Mouse (Mus musculus) E14TG2a.4 (cell line): ENCODE results near the gene Mrpl18.
"Not testable (repeated sequence)": the region's sequence is repeated elsewhere in the genome, so short reads cannot be mapped to it uniquely, and the experiment has no call there.

ENCODE experiments used
- H3K27me3 ChIP-seq: 2 replicates; pipeline ENCODE4 v1.6.1; 2014; ENCODE audit warnings: low read length, control low read depth; ENCODE audit not compliant: insufficient read depth
- H3K36me3 ChIP-seq: 2 replicates; pipeline ENCODE4 v1.6.1; 2014; ENCODE audit warnings: low read length, control low read depth; ENCODE audit not compliant: insufficient read depth
- H3K4me1 ChIP-seq: replicated peaks from 2 replicates; pipeline ENCODE4 v1.6.1; 2014; ENCODE audit warnings: low read depth, low read length, control low read depth
- H3K4me3 ChIP-seq: replicated peaks from 2 replicates; pipeline ENCODE4 v1.5.1; 2014; ENCODE audit warnings: mild to moderate bottlenecking, low read length
- H3K9me3 ChIP-seq: 2 replicates; pipeline ENCODE4 v1.6.1; 2014; ENCODE audit warnings: low read length, control low read depth
- CTCF ChIP-seq: conservative IDR thresholded peaks from 2 replicates; pipeline ENCODE4 v1.5.1; 2014; ENCODE audit warnings: low read length
- NANOG ChIP-seq: IDR thresholded peaks from 2 replicates; pipeline ENCODE4 v1.6.1; 2014; ENCODE audit warnings: borderline replicate concordance, low read length, mixed read lengths
- POU5F1 ChIP-seq: IDR thresholded peaks from 2 replicates; pipeline ENCODE4 v1.6.1; 2014; ENCODE audit warnings: low read length, borderline replicate concordance

The Mrpl18 gene

DNA sequence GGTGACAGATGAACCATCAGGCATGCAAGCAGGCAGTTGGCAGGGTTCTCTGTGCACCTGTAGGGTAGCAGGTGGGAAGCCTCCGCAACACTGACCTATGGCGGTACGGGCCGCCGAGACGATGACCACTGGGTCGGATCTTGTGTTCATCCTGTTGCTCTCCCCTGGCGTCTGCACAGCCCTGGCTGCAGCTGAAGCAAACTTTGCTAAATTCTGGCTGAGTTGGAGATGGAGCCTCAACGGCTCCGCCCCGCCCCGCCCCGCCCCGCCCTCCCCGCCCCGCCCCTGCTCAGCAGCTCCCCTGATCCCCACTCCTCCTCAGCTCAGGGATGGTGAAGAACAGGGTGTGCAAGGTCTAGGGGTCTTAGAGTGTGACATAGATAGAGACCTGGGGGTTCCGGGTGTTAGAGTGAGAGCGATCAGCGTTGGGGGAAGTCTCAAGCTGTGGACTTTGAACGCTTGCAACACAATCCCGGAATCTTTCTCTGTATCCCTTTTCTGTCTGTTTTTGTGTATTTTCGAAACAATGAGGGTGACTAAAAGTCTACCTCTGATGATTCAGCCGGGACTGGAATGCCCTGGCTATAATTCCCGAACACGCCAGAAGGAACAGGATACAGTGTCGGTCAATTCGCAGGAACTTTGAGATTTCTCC, 24.1 kb upstream of the Mrpl18 start, which contains the start of gene Acat3:
Gene Acat3, minus strand, starts transcription at position 450 of the 655 bp plus-strand sequence.
- Histone ChIP-seq H3K4me1 (peaks cover 10% of the 10 kb centered on the region; the same call in 1 of the 2 replicates), H3K4me3 (peak within 1 kb of the TSS; percentile 69), H3K9me3 (no peaks in the 10 kb centered on the region), H3K36me3 (peaks cover 32% of the 10 kb centered on the region), H3K27me3 (no peaks in the 10 kb centered on the region)
- TF ChIP-seq POU5F1: no peak
- TF ChIP-seq CTCF: no peak

- H3K4me1 ChIP-seq: peaks cover 10% of the 10 kb centered on the region; the same call in 1 of the 2 replicates
- peaks cover 25% of the 10 kb centered on the region for H3K36me3 ChIP-seq
- peak overlapping the region; percentile 69 for H3K4me3 ChIP-seq
- not testable (repeated sequence) for H3K27me3 ChIP-seq, H3K9me3 ChIP-seq
Measured at GRCm38 (mm10) chr17:12939377-12940148, 23.4 kb upstream of the Mrpl18 start.

GRCm38 (mm10) chr17:12938077-12938476, 21.9 kb upstream of the Mrpl18 start:
- H3K4me3 ChIP-seq: no peak overlapping the region
- TF ChIP-seq POU5F1 (no peak), NANOG (no peak), CTCF (no peak)
- H3K9me3 ChIP-seq: no peaks in the 10 kb centered on the region
- no peaks in the 10 kb centered on the region for H3K27me3 ChIP-seq
- H3K4me1 ChIP-seq: peaks cover 8% of the 10 kb centered on the region; the same call in 1 of the 2 replicates
- H3K36me3 ChIP-seq: peaks cover 12% of the 10 kb centered on the region

DNA sequence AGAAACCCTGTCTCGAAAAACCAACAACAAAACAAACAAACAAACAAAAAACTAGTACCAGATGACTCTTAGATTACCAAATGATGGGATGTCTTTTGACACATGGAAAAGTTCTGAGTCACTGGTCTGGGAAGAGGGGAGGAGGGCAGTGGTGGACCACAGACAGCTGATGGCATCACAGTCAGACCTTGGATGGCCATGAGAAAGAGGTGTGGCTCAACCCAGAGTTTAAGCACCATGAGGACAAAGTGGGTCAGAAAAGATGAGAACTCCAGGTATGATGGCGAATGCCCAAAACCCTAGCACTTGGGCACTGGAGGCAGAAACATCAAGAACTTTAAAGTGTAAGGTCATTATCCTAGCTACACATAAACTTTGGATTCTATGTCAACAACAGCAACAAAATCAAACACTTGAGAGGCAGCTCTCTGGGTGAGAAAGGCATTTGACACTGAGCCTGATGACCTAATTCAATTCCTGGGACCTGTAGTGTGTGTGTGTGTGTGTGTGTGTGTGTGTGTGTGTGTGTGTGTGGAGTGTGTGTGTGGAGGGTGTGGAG, 21.3 kb upstream of the Mrpl18 start:
- no peak overlapping the region for H3K4me3 ChIP-seq
- H3K9me3 ChIP-seq: no peaks in the 10 kb centered on the region
- no peak for TF ChIP-seq POU5F1
- TF ChIP-seq CTCF: no peak
- no peak for TF ChIP-seq NANOG
- no peaks in the 10 kb centered on the region for H3K27me3 ChIP-seq
- peaks cover 8% of the 10 kb centered on the region; the same call in 1 of the 2 replicates for H3K4me1 ChIP-seq
- H3K36me3 ChIP-seq: peaks cover 7% of the 10 kb centered on the region

DNA sequence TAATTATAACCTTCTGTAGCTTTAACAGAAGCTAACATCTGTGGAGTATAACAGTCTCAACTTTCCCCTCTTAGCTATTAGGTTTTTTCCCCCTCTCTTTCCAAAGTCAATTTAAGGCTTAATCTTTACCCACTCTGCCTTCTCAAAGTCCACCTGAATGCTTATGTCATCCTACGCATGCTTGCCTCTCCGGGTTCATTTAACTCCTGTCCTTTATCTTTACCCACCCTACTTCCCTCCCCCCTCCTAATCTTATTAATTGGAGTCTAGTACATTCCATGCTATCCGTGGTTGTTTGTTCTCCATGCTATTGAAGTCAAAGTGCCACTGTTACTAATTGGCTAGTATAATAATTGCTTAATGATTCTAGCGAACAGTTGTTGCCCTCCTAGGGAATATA, 19.6 kb upstream of the Mrpl18 start:
- no peak for TF ChIP-seq NANOG
- TF ChIP-seq POU5F1: no peak
- no peak for TF ChIP-seq CTCF
- no peak overlapping the region for H3K4me3 ChIP-seq
- H3K36me3 ChIP-seq: no peaks in the 10 kb centered on the region
- H3K4me1 ChIP-seq: peaks cover 10% of the 10 kb centered on the region
- no peaks in the 10 kb centered on the region for H3K9me3 ChIP-seq
- no peaks in the 10 kb centered on the region for H3K27me3 ChIP-seq

DNA sequence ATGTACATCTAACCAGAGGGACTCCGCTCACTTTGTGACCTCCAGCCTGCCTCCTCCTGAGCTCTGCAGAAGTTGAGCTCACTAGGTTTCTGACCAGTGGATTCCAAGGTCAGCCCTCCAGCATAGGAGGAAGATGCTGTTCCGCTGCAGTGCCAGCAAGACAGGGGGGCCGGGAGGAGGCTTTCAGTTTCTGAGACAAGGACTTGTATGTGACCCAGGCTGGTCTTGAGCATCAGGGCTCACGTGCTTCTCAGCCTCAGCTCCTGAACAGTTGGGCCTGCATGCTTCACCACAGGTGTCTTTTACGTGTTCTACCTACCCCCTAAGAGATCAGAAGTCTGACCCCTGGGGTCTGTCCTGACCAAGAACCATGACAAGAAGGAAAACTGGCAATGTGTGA, 15.4 kb upstream of the Mrpl18 start:
- H3K9me3 ChIP-seq, H3K36me3 ChIP-seq, H3K27me3 ChIP-seq, H3K4me1 ChIP-seq, H3K4me3 ChIP-seq: not testable (repeated sequence)

- Histone ChIP-seq H3K36me3 (peaks cover 60% of the 10 kb centered on the region), H3K27me3 (no peaks in the 10 kb centered on the region), H3K4me3 (no peak overlapping the region), H3K9me3 (no peaks in the 10 kb centered on the region), H3K4me1 (peaks cover 34% of the 10 kb centered on the region)
- TF ChIP-seq POU5F1 (no peak), NANOG (no peak), CTCF (no peak)
Measured at GRCm38 (mm10) chr17:12925703-12926180, 9.6 kb upstream of the Mrpl18 start.

DNA sequence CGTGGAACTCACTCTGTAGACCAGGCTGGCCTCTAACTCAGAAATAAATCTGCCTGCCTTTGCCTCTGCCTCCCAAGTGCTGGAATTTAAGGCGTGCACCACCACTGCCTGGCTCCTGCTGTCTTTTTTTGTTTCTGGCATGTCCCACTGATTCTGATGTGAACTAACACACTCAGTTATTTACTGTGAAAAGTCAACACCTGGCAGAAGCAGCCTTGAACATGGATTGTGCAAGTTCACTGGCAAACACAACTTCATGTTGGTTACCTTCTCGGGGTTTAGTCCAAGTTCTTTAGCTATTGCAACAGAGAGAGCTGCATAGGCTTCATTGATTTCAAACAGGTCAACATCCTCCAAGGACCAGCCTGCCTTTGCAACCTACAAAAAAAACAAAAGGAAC, 8.9 kb upstream of the Mrpl18 start:
- TF ChIP-seq POU5F1: no peak
- TF ChIP-seq NANOG: no peak
- no peak for TF ChIP-seq CTCF
- Histone ChIP-seq H3K4me3 (no peak overlapping the region), H3K36me3 (peaks cover 68% of the 10 kb centered on the region), H3K27me3 (no peaks in the 10 kb centered on the region), H3K9me3 (no peaks in the 10 kb centered on the region), H3K4me1 (peaks cover 37% of the 10 kb centered on the region)

DNA sequence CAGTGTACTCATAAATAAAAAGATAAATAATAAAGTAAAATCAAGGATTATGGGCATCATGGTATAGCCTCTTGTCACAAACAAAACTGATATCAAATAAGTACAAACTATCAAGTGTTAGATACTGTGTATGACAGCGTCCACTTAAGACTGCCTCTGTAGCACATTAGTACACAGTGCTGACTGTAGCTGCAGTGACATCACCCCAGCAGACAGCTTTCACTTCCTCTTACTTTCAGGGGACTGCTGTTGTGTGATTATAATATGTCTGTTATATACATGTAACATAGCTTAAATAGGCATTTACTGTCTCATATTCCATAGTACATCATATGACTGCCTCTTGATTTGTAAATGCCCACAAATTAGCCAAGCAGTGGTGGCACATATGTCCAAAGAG, 4.9 kb upstream of the Mrpl18 start:
- TF ChIP-seq CTCF (no peak), NANOG (no peak)
- Histone ChIP-seq H3K9me3 (no peaks in the 10 kb centered on the region), H3K27me3 (no peaks in the 10 kb centered on the region), H3K4me3 (no peak overlapping the region), H3K4me1 (peaks cover 62% of the 10 kb centered on the region), H3K36me3 (peaks cover 83% of the 10 kb centered on the region)
